Mouse (Mus musculus): ENCODE measurements around the gene Tsku.

- TF ChIP-seq CTCF (IDR thresholded peaks at IDR 0.05; ENCODE audit: low read depth, low read length) (no peak), POLR2A (IDR thresholded peaks at IDR 0.05; ENCODE audit: insufficient read depth, low read length) (no peak), EP300 (IDR thresholded peaks at IDR 0.05; ENCODE audit: insufficient read depth, low read depth, low read length) (no peak)
Measured at GRCm38 (mm10) chr7:98349821-98350220, 11.3 kb downstream of the Tsku start.

Data from ES-Bruce4 (cell line).